In genomic region chr5:48345095-48345982, GRCm38 (mm10) we compare ENCODE assay signal across 9 mouse cellular contexts. TPM values are rescaled to one million over a fixed set of nuclear protein-coding genes. Genes with fewer than 3 reads are reported as not detected.
DNase-seq lines count a peak whose midpoint lies in the region; ATAC-seq lines count a peak whose summit lies in the region.
"Had no signal": no experiment of that assay in that cellular context is flagged by ENCODE, and none has a peak within 500 bp of the region (broad histone marks: within the 10 kb centered on the region; RNA-seq: fewer than 3 reads in every experiment).

No protein-coding gene starts in this region.

- no peak overlapping the region for H3K4me3 ChIP-seq in kidney, embryonic 16.5 days (ENCODE audit: low read length)
- H3K4me3 ChIP-seq in midbrain, embryonic 14.5 days (replicated peaks; ENCODE audit: low read depth, low read length): no peak overlapping the region
- H3K4me3 ChIP-seq: limb, embryonic 15.5 days had no signal

- no peaks in the 10 kb centered on the region for H3K27me3 ChIP-seq in kidney, embryonic 16.5 days (ENCODE audit: insufficient read depth, low read length)
- peaks cover 8% of the 10 kb centered on the region; the same call in 1 of the 2 replicates for H3K27me3 ChIP-seq in midbrain, embryonic 14.5 days (ENCODE audit: control insufficient read depth, insufficient read depth, low read length)
- H3K27me3 ChIP-seq: limb, embryonic 15.5 days had no signal

- ATAC-seq in kidney, embryonic 16.5 days (ENCODE audit: low FRiP score, low TSS enrichment): peak; percentile 54; the same call in 1 of the 2 replicates
- peak; percentile 74; the same call in 1 of the 2 replicates for ATAC-seq in midbrain, embryonic 14.5 days (ENCODE audit: low FRiP score, low TSS enrichment)

- no peak overlapping the region for H3K4me2 ChIP-seq in kidney, embryonic 16.5 days (replicated peaks; ENCODE audit: low read depth, low read length)
- H3K4me2 ChIP-seq in midbrain, embryonic 14.5 days (ENCODE audit: low read length): no peak overlapping the region
- H3K4me2 ChIP-seq: limb, embryonic 15.5 days had no signal

- H3K9ac ChIP-seq in kidney, embryonic 16.5 days (replicated peaks; ENCODE audit: low read length): no peak overlapping the region
- H3K9ac ChIP-seq in midbrain, embryonic 14.5 days (replicated peaks; ENCODE audit: low read length): no peak overlapping the region
- H3K9ac ChIP-seq: limb, embryonic 15.5 days had no signal

- no peaks in the 10 kb centered on the region for H3K36me3 ChIP-seq in kidney, embryonic 16.5 days (ENCODE audit: insufficient read depth, low read length)
- H3K36me3 ChIP-seq in midbrain, embryonic 14.5 days (ENCODE audit: control insufficient read depth, insufficient read depth, low read length): no peaks in the 10 kb centered on the region
- H3K36me3 ChIP-seq: limb, embryonic 15.5 days had no signal

- no peak for DNase-seq in kidney, adult 11 months
- peak; percentile 71 for DNase-seq in NIH3T3 (ENCODE audit: low read depth)
- peak; percentile 29 for DNase-seq in forelimb bud, embryonic 11.5 days (ENCODE audit: low read depth, low spot score)
- peak; percentile 87 for DNase-seq in midbrain, embryonic 14.5 days
- no peak for DNase-seq in right cerebral cortex, postnatal 36 days (ENCODE audit: low spot score in 2 of 2)
- DNase-seq in spleen, postnatal 4 days (ENCODE audit: low spot score in 2 of 2): no peak
- no peak for DNase-seq in adrenal gland, postnatal 25 days

- H3K27ac ChIP-seq in kidney, embryonic 16.5 days (ENCODE audit: low read length): no peak overlapping the region
- no peak overlapping the region for H3K27ac ChIP-seq in midbrain, embryonic 14.5 days (replicated peaks; ENCODE audit: low read depth, low read length)
- H3K27ac ChIP-seq: limb, embryonic 15.5 days had no signal

- WGBS in kidney, embryonic 16.5 days: 40% methylated on average over 5 of the region's 5 CpGs
- 52% methylated on average over 5 of the region's 5 CpGs for WGBS in midbrain, embryonic 14.5 days

- H3K9me3 ChIP-seq in kidney, embryonic 16.5 days (ENCODE audit: low read length): no peaks in the 10 kb centered on the region
- H3K9me3 ChIP-seq in midbrain, embryonic 14.5 days (ENCODE audit: control insufficient read depth, low read length): no peaks in the 10 kb centered on the region
- H3K9me3 ChIP-seq: limb, embryonic 15.5 days had no signal

- H3K4me1 ChIP-seq in kidney, embryonic 16.5 days (ENCODE audit: insufficient read depth, low read length): 0 out of 2 replicates have a peak, but pooled peaks cover 7% of the 10 kb centered on the region
- H3K4me1 ChIP-seq in midbrain, embryonic 14.5 days (ENCODE audit: control insufficient read depth, insufficient read depth, low read length): no peaks in the 10 kb centered on the region
- H3K4me1 ChIP-seq: limb, embryonic 15.5 days had no signal

RNA-seq across cellular contexts. Expression of gene 5730480H06Rik, which starts 17.6 kb away (rescaled TPM):
- polyA plus RNA-seq in kidney, embryonic 16.5 days (2015; fragmentation: Nextera tagmentation; extraction: Ambion mirVana): 24.2 and 28.2 TPM in 2 replicates
- 16.0 and 17.1 TPM in 2 replicates for polyA plus RNA-seq in midbrain, embryonic 14.5 days (2014; fragmentation: Nextera tagmentation; extraction: Ambion mirVana)
- total RNA-seq in adrenal gland, postnatal 25 days (2021): 18.4 and 19.2 TPM in 2 replicates

Comparison
In these comparisons a context has a peak if more than half of its experiments do, and no peak if none do; other contexts are left out.
1. DNase-seq: peak in NIH3T3 (single experiment), forelimb bud, embryonic 11.5 days (single experiment) and midbrain, embryonic 14.5 days (single experiment); none in kidney, adult 11 months (single experiment), right cerebral cortex, postnatal 36 days (0 of 2), spleen, postnatal 4 days (0 of 2) and adrenal gland, postnatal 25 days (single experiment).